In genomic region chr2:133505678-133506077, GRCm38 (mm10) we compare ENCODE assay signal across 28 mouse cellular contexts. TPM values are rescaled to one million over a fixed set of nuclear protein-coding genes. Genes with fewer than 3 reads are reported as not detected.
DNase-seq lines count a peak whose midpoint lies in the region; ATAC-seq and TF ChIP-seq lines count a peak whose summit lies in the region.
"Had no signal": no experiment of that assay in that cellular context is flagged by ENCODE, and none has a peak within 500 bp of the region (broad histone marks: within the 10 kb centered on the region; RNA-seq: fewer than 3 reads in every experiment).

No protein-coding gene starts in this region.

- H3K9ac ChIP-seq in intestine, postnatal 0 days (ENCODE audit: low read depth, low read length) = no peak overlapping the region
- no peak overlapping the region for H3K9ac ChIP-seq in intestine, embryonic 16.5 days (ENCODE audit: low read depth, low read length)
- H3K9ac ChIP-seq: embryonic facial prominence, embryonic 13.5 days; embryonic facial prominence, embryonic 15.5 days; forebrain, embryonic 12.5 days had no signal

- 84% methylated on average over 2 of the region's 2 CpGs for WGBS in intestine, postnatal 0 days
- 79% methylated on average over 2 of the region's 2 CpGs for WGBS in intestine, embryonic 16.5 days

- H3K4me3 ChIP-seq in intestine, postnatal 0 days (ENCODE audit: low read depth, low read length) = no peak overlapping the region
- no peak overlapping the region for H3K4me3 ChIP-seq in intestine, embryonic 16.5 days (ENCODE audit: low read length)
- H3K4me3 ChIP-seq: embryonic facial prominence, embryonic 13.5 days; embryonic facial prominence, embryonic 15.5 days; erythroblast, embryonic 14.5 days; forebrain, embryonic 10.5 days; forebrain, embryonic 12.5 days had no signal

- H3K36me3 ChIP-seq in intestine, postnatal 0 days (ENCODE audit: control insufficient read depth, insufficient read depth) = no peaks in the 10 kb centered on the region
- no peaks in the 10 kb centered on the region for H3K36me3 ChIP-seq in intestine, embryonic 16.5 days (ENCODE audit: control insufficient read depth, insufficient read depth, low read length)
- H3K36me3 ChIP-seq: embryonic facial prominence, embryonic 13.5 days; embryonic facial prominence, embryonic 15.5 days; forebrain, embryonic 10.5 days; forebrain, embryonic 12.5 days; G1E had no signal

- no peak for ATAC-seq in intestine, postnatal 0 days
- ATAC-seq in intestine, embryonic 16.5 days = no peak
- peak; percentile 70 for ATAC-seq in megakaryocyte, adult 5-6 weeks (ENCODE audit: poor library complexity, severe bottlenecking)
- ATAC-seq: activated CD4-positive, CD25-positive, alpha-beta regulatory T cell, adult 4 months; CD4-positive, CD25-positive, alpha-beta regulatory T cell, adult 4 months; forebrain, embryonic 14.5 days; Patski had no signal

- peaks cover 3% of the 10 kb centered on the region; the same call in 1 of the 2 replicates for H3K4me1 ChIP-seq in intestine, postnatal 0 days (replicated peaks; ENCODE audit: control insufficient read depth, insufficient read depth, low read length)
- H3K4me1 ChIP-seq in intestine, embryonic 16.5 days (ENCODE audit: control insufficient read depth, insufficient read depth, low read length) = peaks cover 5% of the 10 kb centered on the region
- H3K4me1 ChIP-seq: embryonic facial prominence, embryonic 13.5 days; embryonic facial prominence, embryonic 15.5 days; forebrain, embryonic 10.5 days; forebrain, embryonic 12.5 days had no signal

- no peaks in the 10 kb centered on the region for H3K9me3 ChIP-seq in intestine, postnatal 0 days (ENCODE audit: control insufficient read depth)
- H3K9me3 ChIP-seq in intestine, embryonic 16.5 days (ENCODE audit: control insufficient read depth, low read length) = no peaks in the 10 kb centered on the region
- H3K9me3 ChIP-seq: embryonic facial prominence, embryonic 13.5 days; embryonic facial prominence, embryonic 15.5 days; forebrain, embryonic 10.5 days; forebrain, embryonic 12.5 days had no signal

- H3K27ac ChIP-seq in intestine, postnatal 0 days (ENCODE audit: low read depth, low read length) = peak overlapping the region; percentile 35; the same call in 1 of the 2 replicates
- no peak overlapping the region for H3K27ac ChIP-seq in intestine, embryonic 16.5 days (ENCODE audit: low read length)
- H3K27ac ChIP-seq: embryonic facial prominence, embryonic 13.5 days; embryonic facial prominence, embryonic 15.5 days; forebrain, embryonic 10.5 days; forebrain, embryonic 12.5 days had no signal

- TF ChIP-seq CTCF in intestine, postnatal 0 days (IDR thresholded peaks at IDR 0.05; ENCODE audit: low read depth) = no peak

- H3K27me3 ChIP-seq in intestine, postnatal 0 days (replicated peaks; ENCODE audit: control insufficient read depth, insufficient read depth, low read length) = no peaks in the 10 kb centered on the region
- H3K27me3 ChIP-seq in intestine, embryonic 16.5 days (replicated peaks; ENCODE audit: control insufficient read depth, insufficient read depth, low read length) = no peaks in the 10 kb centered on the region
- H3K27me3 ChIP-seq: CH12.LX; embryonic facial prominence, embryonic 13.5 days; embryonic facial prominence, embryonic 15.5 days; forebrain, embryonic 12.5 days; Patski had no signal

- H3K4me2 ChIP-seq in intestine, postnatal 0 days (replicated peaks; ENCODE audit: low read depth) = no peak overlapping the region
- no peak overlapping the region for H3K4me2 ChIP-seq in intestine, embryonic 16.5 days (ENCODE audit: low read depth, low read length)
- H3K4me2 ChIP-seq: embryonic facial prominence, embryonic 13.5 days; embryonic facial prominence, embryonic 15.5 days; forebrain, embryonic 12.5 days had no signal

- peak; percentile 15 to 52 for DNase-seq in natural killer cell, adult 2 months (ENCODE audit: low spot score in 2 of 2)
- no peak for DNase-seq in layer of hippocampus, postnatal 25 days (ENCODE audit: extremely low spot score in 1 of 2, low spot score in 1 of 2)
- no peak for DNase-seq in lung, adult 18-20 months
- no peak for DNase-seq in spleen, postnatal 36 days (ENCODE audit: low spot score in 2 of 2)
- DNase-seq: adrenal gland, adult 8-10 months; adrenal gland, postnatal 14 days; adrenal gland, postnatal 36 days; B cell, adult 2 months; cerebellum, adult 11-12 months; cerebellum, adult 2 months; cerebellum, adult 9-10 months; cerebellum, postnatal 10 days; cerebellum, postnatal 25 days; embryo, embryonic 11 days had no signal

RNA-seq across cellular contexts. Expression of gene Bmp2, which starts 46.3 kb away (rescaled TPM):
- polyA plus RNA-seq in intestine, postnatal 0 days (2015; fragmentation: Nextera tagmentation; extraction: Ambion mirVana) = 11.6 and 14.6 TPM in 2 replicates
- polyA plus RNA-seq in intestine, embryonic 16.5 days (2015; fragmentation: Nextera tagmentation; extraction: Ambion mirVana) = 12.1 and 14.3 TPM in 2 replicates
- total RNA-seq in megakaryocyte, adult 5-6 weeks (2015) = not detected in 2 replicates
- total RNA-seq in megakaryocyte, adult 5-6 weeks (2017) = 0.07 TPM in 1 of 2 replicates, not detected in the other
- 1 to 10 TPM; 2.5 to 3.0 TPM for total RNA-seq in layer of hippocampus, postnatal 25 days (2021)
- total RNA-seq: CH12.LX had no signal
- polyA plus RNA-seq: activated CD4-positive, CD25-positive, alpha-beta regulatory T cell, adult 4 months; CD4-positive, CD25-positive, alpha-beta regulatory T cell, adult 4 months; G1E had no signal

Comparison
In these comparisons a context has a peak if more than half of its experiments do, and no peak if none do; other contexts are left out.
1. DNase-seq: peak in natural killer cell, adult 2 months (2 of 2); none in layer of hippocampus, postnatal 25 days (0 of 2), lung, adult 18-20 months (0 of 2) and spleen, postnatal 36 days (0 of 2).